Mouse (Mus musculus) ovary, adult 18-20 months (tissue): ENCODE measurements around the gene Ttc21a.
A peak's percentile ranks its signal among the peaks of the same experiment; 100 is the strongest.

Experiments used
- DNase-seq: peaks from one replicate; pipeline ENCODE4 v3.0.0; 2022; ENCODE audit warnings: low spot score, mixed read lengths

The Ttc21a gene

DNA sequence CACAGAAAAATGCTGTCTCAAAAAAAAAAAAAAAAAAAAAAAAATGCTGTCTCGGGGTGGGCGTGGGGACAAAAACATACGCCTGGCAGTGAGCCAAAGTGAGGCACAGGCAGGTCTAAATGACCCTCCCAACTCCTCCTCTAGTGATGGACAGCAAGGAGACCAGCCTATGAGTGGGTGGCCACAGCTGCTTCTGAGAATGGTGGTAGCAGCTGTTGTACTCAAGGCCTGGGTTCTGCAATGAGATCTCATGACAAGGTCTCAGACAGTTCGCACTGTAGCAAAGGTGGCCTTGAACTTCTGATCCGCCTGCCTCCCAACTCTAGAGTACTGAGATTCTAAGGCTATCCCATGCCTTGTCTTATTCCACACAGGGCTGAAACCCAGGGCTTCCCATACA, 4.0 kb downstream of the Ttc21a start:
- no peak for DNase-seq

DNA sequence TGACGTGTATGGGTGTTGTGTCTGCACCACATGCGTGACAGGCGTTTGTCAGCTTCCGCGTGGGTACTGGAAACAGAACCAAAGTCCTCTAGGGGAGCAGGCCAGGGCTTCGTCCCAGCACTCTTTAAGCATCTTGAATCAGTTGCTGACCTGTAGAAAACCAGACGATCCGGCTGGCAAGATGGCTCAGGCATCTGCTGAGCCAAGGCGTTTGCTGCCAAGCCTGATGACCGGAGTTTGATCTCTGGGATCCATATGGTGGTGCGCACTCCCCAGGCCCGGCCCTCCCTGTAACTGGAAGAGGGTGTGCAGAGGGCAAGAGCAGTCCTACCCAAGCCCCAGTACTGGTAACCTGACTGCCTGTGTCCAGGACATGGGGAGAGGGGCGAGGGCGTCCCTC, 4.5 kb downstream of the Ttc21a start:
- DNase-seq = no peak

DNA sequence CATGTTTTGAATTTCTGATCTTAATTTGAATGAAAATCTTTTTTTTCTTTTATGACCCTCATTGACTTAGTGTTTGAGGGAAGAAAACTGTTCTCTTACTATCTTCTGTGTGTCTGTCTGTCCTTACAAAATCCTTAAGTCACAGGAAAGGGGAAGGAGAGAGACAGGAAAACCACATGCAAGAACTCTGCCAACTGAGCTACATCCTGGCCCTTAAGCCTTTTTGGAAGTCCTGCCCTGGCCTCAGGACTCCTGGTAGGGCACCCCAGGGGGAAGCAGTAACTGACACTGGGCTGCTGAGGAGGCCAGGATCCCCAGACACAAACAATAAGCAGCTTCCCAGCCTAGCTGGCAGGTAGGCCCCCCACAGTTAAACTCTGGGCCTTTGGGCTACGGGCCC, 5.9 kb downstream of the Ttc21a start:
- DNase-seq = no peak

DNA sequence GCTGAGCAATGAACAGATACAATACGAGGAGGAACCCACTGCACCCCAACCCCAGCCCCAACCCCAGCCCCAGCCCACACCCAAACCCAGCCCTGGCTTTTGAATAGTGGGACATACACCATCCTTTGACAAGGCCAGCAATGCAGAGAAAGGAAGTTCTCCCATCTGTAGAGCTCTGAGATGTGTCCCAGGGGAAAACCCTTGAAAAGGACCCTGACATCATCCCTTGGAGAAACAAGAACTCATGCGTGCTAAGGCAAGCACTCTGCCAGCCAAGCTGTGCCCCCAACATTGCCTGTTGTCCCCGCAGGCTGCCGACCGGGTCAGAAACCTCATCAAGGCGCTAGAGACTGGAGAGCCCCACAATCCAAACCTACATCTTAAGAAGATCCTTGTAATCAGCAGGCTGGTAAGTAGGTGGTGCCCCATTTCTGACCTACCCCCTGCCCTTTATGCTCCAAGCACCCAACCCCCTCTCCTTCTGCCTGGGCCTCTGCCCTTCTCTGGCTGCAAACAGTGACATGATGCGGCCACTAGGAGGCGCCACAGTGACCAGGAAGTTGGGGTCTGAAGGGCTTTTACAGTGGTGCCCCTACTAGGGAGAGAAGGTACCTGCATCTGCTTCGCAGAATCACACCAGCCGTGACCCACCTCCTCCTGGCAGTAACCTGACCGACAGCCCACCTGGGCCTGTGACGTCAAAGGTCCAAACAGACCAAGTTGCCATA, 7.9 kb downstream of the Ttc21a start:
- DNase-seq = no peak

DNA sequence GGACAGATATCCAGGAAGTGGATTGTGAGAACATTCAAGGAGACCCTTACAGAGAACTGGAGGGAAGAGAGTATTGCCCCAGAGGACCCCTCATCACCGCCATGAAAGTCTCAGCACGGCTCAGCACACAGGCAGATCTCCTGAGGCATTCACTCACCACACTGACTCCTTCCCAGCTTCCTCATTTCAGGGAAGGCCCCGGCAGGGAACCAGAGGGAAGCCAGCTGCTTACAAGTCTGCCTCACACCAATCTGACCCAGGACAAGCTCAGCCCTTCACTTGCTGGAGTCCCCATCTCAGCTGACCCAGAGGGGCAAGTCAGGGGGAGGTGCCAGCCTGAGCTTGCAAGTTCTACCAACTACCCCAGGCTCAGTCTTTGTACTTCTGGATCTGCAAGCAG, 11.4 kb downstream of the Ttc21a start:
- DNase-seq = no peak

DNA sequence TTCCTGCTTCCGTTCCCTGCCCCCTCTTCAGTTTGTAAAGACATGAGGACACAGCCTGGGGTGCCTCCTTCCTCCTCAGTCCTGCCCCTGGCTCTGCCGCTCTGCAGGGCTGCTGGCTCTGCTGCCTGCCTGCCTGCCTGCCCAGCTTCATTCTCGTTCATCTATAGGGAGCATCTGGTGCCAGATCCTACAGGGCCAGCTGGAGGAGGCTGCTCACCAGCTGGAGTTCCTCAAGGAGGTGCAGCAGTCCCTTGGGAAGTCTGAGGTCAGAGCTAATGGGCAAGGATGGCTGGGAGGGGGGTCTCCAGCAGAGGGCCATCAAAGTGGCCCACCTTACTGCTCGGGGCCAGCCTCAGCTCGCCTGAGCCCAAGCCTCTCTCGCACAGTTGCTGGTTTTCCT, 13.0 kb downstream of the Ttc21a start:
- no peak for DNase-seq

DNA sequence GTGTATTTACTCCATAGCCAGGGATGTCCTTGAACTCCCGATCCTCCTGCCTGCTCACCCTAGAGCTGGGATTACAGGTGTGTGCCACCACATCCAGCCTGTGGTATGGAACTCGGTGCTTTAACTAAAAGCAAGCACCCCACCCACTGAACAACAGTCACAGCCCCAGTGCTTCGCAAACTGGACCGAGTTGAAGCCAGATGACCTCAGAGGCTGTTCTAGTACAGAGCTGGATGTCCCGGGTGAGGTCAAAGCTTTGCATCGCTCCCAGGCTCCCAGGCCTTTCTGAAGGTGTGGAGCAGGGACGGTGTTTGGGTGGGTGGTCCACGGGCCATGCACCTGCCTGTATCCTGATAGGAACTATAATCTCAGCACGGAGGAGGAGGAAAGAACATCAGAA, 14.0 kb downstream of the Ttc21a start:
- DNase-seq = no peak

DNA sequence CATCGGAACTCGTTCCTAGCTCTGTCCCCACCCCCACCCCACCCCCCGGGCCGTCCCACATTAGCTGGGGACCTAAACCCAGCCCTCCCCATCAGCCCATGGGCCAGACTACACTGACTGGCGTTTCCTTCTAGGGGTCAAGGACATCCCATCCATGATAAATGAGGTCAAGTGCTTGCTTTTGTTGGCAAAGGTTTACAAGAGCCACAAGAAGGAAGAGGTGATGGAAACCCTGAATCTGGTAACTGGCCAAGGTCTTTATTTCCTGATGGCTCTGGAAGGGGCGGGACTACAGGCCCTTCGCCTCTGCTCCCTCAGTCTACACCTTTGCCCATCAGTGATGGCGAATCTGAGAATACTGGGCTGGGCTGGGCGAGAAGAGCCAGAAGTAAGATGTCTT, 21.4 kb downstream of the Ttc21a start:
- DNase-seq = no peak

DNA sequence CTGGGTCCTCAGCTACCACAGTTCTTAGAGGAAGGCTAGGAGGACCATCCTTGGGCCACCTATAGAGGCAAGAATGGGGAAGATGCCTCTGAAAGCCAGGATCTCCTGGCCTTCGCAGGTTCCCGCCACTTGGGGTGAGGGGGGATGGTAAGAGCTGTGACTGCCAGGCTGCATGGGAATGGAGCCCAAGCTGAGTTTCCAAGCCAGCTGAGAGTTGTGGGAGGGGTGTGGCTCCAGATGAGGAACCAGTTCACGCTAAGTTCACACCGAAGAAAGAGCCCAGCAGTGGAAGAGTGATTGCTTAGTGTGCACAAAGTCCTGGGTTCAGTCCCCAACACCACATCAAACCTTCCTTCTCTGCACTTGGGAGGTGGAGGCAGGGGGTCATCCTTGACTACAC, 24.8 kb downstream of the Ttc21a start:
- no peak for DNase-seq

DNA sequence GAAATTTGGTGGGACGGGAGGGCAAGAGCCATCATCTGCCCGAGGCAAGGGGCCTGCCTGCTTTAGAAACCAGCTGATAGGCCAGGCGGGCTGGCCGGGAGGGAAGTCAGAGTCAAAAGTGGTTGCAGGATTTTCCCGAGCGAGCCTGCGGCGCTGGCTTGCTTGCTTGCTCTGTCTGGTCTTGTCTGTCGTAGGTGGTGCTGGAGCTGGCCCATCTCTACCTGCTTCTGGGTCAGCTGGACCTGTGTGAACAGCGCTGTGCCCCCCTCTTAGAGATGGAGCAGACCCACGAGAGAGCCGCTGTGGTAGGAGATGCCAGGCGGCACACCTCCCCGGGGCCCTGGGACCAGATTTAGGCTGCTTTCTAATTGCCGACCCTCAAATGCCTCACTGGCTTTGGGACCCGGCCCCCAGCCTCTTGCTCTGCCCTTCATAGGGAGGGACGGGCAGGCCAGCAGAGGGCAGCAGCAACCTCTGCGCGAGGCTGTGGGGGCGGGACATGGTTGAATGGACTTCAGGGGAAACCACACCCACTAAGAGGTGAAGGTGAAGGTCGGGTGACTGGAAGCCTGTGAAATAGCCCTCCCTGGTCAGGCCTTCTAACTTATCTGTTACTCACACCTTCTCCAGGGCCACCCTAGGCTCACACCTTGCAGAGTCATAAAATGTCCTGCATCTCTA, 25.7 kb downstream of the Ttc21a start:
- no peak for DNase-seq

DNA sequence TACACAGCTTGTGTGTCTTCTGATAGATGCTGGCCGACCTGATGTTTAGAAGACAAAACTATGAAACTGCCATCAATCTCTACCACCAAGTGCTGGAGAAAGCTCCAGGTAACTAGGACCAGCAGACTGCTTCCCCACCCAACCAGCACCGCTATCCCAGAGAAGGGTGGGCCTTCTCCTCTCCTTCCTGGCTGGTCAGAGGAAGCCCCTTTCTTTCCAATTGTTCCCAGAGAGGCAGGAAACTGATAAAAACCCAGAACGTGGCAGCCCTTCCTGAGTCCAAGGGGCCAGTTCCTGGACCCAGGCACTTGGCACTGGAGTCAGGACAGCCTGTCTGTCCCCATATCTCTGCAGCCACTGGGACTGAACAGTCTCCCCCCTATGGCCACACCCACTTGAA, 26.8 kb downstream of the Ttc21a start:
- DNase-seq = no peak

DNA sequence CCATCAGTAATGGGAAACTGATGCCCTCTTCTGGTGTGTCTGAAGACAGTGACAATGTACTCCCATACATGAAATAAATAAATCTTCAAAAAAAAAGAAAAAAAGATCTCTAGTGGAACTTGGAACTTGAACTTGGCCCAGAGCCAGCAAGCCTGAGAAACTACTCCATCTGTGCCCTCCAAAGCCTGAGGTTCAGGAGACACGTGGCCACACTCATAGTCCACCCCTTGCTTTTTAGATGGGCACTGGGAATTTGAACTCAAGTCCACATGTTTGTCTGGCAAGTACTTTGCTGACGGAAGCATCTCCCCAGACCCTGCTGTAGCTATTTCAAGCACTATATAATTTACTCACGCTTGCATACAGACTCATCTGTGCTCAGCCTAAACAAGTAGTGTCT, 27.8 kb downstream of the Ttc21a start:
- DNase-seq = no peak

DNA sequence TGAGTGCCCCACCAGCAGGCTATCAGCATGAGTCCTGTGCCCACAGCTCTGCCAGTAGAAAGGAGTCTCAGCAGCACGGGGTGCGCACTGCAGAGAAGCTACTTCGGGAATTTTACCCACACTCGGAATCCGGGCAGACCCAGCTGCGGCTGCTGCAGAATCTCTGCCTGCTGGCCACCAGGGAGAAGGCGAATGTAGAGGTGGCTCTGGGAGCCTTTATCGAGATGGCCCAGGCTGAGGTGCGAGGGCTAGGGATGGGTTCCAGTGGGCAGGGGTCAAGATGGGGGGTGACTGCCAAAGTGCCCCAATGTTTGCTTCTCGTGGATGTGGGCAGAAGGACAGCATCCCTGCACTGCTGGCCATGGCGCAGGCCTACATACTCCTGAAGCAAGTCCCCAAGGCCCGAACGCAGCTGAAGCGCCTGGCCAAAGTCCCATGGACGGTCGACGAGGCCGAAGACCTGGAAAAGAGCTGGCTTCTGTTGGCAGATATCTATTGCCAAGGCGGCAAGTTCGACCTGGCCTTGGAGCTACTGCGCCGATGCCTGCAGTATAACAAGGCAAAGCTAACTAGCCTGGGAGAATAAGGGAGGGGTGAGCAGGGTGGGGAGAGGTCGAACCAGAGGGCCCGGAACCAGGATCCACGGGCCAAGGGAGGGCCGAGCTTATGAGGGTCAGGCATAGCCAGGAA, 29.0 kb downstream of the Ttc21a start:
- DNase-seq = peak; percentile 42

DNA sequence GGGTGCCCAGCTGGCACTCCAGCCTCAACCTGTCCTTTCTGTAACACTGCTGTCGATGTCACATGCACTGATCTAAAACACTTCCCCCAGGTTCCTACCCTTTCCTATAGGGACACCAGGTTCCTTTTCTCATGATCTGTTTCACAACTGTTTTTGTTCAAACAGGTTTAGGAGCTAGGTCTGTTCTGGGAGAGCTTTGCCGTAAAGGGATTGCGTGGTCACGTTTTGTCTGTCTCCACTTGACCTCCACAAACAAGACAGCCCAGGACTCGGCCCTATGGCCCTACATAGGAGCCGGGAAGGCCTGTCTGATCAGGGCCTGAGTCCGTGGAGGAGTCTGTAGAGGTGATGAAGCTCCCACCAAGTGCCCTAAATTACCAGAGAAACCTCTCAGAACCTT, 32.4 kb downstream of the Ttc21a start:
- DNase-seq = no peak

DNA sequence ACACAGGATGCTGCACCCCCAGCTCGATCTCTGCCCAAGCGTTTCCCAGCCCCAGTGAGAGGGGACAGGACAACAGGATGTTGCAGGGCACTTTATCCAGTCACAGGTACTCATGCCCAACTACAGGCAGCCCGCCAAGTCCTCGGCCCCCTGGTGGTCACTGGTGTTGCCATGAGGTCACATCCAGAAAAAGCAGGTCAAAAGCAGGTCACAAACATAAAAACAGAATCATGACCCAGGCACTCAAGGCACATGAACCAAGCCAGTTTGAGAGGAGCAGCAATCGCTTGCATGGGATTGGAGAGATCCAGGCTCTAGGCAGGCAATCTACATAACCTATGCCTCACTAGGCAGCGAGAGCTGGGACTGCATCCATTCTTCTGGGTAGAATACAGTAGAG, 32.8 kb downstream of the Ttc21a start:
- DNase-seq = no peak

DNA sequence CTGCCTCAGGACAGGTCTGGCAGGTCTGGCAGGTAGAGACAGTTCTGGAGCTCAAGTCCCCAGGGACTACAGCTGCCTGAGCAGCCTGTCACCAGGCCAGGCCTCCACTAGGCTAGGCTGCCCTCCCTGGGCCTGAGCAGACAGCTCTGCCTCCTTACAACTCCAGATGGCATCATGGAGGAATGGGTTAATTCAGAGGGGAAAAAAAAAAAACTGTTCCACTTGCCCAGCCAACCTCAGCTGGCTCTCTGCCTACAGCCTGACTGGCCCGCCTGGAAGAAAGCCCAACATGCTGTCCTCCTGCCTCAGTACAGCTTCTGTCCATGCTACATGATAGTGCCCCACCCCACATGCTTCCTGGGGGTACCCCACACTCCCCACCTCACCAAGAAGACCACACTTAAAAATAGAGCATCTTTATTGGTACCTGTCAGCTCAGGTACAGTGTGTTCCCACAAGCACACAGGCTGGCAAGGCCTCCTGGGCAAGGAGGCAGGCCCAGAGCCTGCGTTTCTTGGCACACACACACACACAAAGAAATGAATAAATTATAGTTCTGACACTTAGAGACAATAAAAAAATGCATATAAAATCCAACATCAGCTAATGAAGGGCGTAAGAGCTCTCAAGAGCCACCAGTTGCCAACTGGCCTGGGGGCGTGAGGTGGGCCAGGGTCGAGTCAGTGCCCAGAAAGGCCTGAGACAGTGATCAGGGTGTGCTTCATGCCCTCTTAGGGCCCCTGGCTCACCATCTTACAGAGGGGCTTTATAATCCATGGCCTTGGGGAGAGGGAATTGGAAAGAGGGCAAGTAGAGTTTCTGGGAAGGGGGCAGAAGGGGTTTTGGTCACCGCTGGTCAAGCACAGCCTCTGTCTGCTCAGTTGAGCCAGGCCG, 33.6 kb downstream of the Ttc21a start:
- DNase-seq = no peak

DNA sequence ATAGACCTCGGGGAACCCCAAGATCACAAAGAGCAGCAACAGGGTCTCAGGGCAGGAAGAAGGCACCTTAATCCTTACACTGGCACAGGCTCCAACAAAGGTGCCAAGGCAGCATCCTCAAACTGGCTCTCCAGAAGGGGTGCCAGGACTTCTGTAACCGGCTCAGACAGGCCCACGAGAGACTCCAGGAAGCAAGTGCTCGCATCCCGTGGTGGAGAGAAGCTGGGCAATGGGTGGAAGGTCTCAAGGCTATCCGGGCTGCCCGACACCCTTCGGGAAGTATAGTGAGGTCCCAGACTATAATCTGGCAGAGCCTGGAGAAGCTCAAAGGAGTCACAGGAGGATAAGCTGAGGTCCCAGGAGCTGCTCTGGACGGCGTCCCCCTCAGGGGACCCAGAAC, 34.8 kb downstream of the Ttc21a start:
- no peak for DNase-seq

DNA sequence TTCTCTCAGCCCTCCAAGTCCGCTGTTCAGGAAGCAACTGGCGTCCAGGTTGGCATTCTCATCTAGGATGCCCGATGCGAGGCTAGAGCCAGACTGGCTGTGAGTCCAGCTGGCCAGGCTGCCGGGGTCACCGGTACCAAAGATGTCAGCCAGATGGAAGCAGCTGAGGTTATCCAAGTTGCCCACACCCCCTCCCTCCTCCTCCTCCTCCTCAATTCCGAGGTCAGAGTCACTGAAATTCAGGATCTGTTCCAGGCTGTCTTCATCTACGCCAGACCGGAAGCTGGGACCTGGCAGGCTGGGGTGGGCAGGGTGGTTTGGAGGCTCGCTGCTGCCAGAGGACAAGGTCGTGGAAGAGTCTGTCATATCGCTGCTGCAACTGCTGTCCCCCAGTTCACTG, 35.2 kb downstream of the Ttc21a start:
- no peak for DNase-seq

DNA sequence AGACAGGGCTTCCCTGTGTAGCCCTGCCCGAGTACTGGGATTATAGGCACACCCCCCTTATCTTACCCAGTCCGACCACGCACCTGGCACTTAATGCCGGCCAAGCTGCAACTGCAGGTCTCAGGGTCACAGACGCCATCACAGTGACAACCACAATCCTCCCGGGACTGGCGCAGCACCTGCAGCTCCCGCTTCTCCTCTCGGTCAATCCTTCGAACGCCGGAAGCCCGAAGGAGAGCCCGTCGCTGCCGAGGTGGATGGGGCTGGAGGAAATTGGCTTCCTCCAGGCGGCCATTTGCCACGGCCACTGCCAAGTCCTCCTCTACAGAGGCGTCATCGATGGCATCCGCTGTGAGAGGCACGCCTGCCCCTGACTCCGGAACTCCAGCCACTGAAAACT, 35.9 kb downstream of the Ttc21a start:
- DNase-seq = no peak

DNA sequence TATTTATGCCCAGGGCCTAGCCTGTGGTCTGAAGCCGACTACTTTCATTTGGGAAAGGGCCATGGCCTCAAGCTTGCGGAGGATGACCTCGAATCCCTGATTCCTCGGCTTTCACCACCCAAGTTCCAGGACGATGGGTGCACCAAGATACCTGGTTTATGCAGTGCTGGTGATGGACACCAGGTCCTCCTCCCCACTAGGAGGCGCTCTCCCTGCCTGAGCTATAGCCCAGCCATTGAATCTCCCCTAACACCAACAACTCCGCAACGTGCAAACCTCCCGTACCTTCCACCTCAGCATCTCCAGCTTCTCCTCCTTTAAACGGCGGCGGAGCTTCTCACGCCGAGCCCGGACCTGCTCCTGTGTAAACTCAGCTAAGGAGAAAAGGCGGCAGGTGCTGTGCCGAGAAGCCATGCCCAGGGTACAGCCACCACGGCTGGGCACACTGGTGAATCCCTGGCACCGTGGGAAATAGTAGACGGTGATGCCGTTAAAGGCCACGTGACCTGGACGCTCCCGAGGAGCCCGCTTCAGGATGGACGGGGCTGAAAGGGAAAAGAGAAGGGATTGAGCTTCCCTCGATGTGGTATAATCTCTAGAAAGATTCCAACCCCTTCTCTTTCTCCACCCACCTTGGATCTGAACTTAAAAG, 36.6 kb downstream of the Ttc21a start:
- no peak for DNase-seq

DNA sequence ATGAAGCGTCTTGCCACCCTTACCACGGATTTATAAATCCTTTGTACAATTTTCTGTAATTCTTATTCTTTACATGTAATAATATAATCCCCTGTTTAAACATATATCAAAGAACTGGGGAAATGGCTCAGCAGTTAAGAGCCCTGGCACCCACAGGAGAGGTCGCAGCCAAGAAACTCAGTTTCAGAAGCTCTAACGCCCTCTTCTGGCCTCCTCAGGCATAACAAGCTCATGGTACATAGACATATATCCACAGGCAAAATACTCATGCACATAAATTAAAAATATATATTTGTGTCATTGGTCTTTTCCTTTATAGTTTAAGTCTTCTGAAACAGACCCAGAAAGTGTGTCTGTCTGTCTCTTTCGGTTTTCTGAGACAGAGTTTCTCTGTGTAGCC, 37.2 kb downstream of the Ttc21a start:
- no peak for DNase-seq

DNA sequence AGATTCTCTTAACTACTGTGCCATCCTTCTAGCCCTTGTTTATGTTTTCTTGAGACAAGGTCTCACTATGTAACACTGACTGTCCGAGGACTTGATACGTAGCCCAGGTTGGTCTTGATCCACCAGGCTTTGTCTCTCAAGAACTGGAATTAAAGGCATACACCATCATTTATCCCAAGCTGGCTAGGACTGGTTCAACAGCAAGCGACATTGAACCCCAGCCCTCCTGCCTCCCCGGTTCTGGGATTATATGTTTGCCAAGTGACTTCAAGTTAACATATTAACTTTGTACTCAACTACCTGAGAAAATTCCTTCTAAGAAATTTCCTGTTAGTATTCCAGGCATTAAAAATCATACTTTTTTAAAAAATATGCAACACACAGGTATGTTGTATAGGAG, 37.9 kb downstream of the Ttc21a start:
- no peak for DNase-seq
